Mouse (Mus musculus) megakaryocyte, embryonic 14.5 days (primary cell): Measurements from ENCODE around the gene Lbhd1.

ENCODE experiments used
- FLI1 ChIP-seq: IDR thresholded peaks from 2 replicates; pipeline ENCODE4 v1.6.1; 2012; ENCODE audit warnings: low read length, inconsistent platforms, mixed read lengths
- GATA1 ChIP-seq: IDR thresholded peaks from 3 replicates; pipeline ENCODE4 v1.6.1; 2012; ENCODE audit warnings: mixed read lengths, low read length, inconsistent platforms, borderline replicate concordance

DNA sequence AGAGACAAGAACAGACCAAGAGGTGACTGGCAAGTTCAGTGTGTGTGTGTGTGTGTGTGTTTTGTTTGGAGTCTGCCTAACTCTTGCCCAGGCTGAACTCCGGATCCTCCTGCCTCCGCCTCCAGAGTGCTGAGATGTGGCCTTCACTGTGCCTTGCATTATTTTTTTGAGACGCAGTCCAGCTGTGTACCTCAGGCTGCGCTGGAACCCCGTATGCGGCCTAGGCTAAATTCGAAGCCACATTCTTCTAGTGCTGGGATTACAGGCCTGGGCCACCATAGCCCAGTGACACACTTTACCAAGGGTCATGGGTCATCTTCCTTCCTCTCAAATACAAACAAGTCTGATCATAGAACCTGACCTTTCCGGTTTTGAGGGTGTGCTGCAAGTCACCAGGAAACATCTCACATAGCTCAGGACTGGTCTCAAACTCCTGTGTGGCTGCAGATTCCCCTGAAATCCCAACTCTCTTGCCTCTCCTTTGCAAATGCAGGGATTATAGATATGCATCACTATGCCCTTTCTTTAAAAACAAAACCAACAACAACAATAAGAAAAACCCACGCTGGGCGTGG lies 11.2 kb upstream of the Lbhd1 start:
- TF ChIP-seq FLI1 (no peak), GATA1 (no peak)
